ENCODE assay signal across 25 mouse cellular contexts in the genomic region with DNA sequence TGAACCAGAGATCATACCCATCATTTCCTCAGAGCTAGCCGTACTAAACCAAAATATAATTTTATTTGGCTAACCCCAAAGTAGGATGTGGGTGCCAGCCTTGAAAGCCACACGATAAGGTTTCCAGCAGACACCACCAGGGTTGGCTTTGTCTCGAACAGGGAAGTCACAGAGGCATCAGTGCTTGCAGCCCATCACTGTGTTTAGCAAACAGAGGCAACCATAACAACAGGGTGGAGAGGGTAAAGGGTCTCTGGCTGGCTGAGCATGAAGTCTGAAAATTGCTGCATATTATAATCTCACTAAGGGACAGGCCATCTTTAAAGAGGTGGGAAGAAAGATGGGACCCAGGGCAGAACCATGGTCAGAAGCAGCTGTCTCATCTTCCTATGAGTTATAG.
A peak's percentile ranks its signal among the peaks of the same experiment; 100 is the strongest.
DNase-seq lines count a peak whose midpoint lies in the region; ATAC-seq and TF ChIP-seq lines count a peak whose summit lies in the region.
"Had no signal": no experiment of that assay in that cellular context is flagged by ENCODE, and none has a peak within 500 bp of the region (broad histone marks: within the 10 kb centered on the region; RNA-seq: fewer than 3 reads in every experiment).

No protein-coding gene starts in this region.

- no peak for ATAC-seq in hindbrain, embryonic 13.5 days (ENCODE audit: low FRiP score)
- ATAC-seq in kidney, embryonic 15.5 days (replicated peaks; ENCODE audit: low FRiP score), result peak; percentile 75
- ATAC-seq in midbrain, embryonic 16.5 days, result no peak
- ATAC-seq in forebrain, embryonic 14.5 days, result no peak
- ATAC-seq: activated CD4-positive, CD25-positive, alpha-beta regulatory T cell, adult 4 months; CD4-positive, CD25-positive, alpha-beta regulatory T cell, adult 4 months had no signal

- no peaks in the 10 kb centered on the region for H3K79me2 ChIP-seq in myocyte (ENCODE audit: control insufficient read depth, insufficient read depth)

- H3K9me3 ChIP-seq in hindbrain, embryonic 10.5 days, result no peaks in the 10 kb centered on the region
- no peaks in the 10 kb centered on the region for H3K9me3 ChIP-seq in hindbrain, embryonic 13.5 days
- H3K9me3 ChIP-seq in kidney, embryonic 15.5 days (replicated peaks), result no peaks in the 10 kb centered on the region
- no peaks in the 10 kb centered on the region for H3K9me3 ChIP-seq in midbrain, embryonic 10.5 days (replicated peaks)
- no peaks in the 10 kb centered on the region for H3K9me3 ChIP-seq in midbrain, embryonic 16.5 days (replicated peaks; ENCODE audit: control insufficient read depth, low read length, poor library complexity, severe bottlenecking)
- no peaks in the 10 kb centered on the region for H3K9me3 ChIP-seq in forebrain, embryonic 14.5 days (replicated peaks; ENCODE audit: control insufficient read depth, low read length)
- H3K9me3 ChIP-seq: forebrain, embryonic 12.5 days; heart, embryonic 10.5 days; heart, embryonic 13.5 days had no signal

- H3K27ac ChIP-seq in hindbrain, embryonic 10.5 days, result no peak overlapping the region
- H3K27ac ChIP-seq in hindbrain, embryonic 13.5 days, result no peak overlapping the region
- H3K27ac ChIP-seq in kidney, embryonic 15.5 days, result peak overlapping the region; percentile 37; the same call in 1 of the 2 replicates
- no peak overlapping the region for H3K27ac ChIP-seq in midbrain, embryonic 10.5 days (replicated peaks)
- no peak overlapping the region for H3K27ac ChIP-seq in midbrain, embryonic 16.5 days (ENCODE audit: low read length)
- H3K27ac ChIP-seq in forebrain, embryonic 14.5 days (ENCODE audit: low read depth, low read length), result no peak overlapping the region
- H3K27ac ChIP-seq: forebrain, embryonic 12.5 days; heart, adult 2 months; heart, embryonic 10.5 days; heart, embryonic 13.5 days; hindbrain, embryonic 14.5 days had no signal

- WGBS in hindbrain, embryonic 10.5 days, result 66% methylated on average over 3 of the region's 3 CpGs
- WGBS in hindbrain, embryonic 13.5 days, result 67% methylated on average over 3 of the region's 3 CpGs
- WGBS in kidney, embryonic 15.5 days, result 56% methylated on average over 3 of the region's 3 CpGs
- 82% methylated on average over 3 of the region's 3 CpGs for WGBS in midbrain, embryonic 10.5 days
- WGBS in midbrain, embryonic 16.5 days, result 80% methylated on average over 3 of the region's 3 CpGs
- WGBS in forebrain, embryonic 14.5 days, result 81% methylated on average over 3 of the region's 3 CpGs

- no peak for TF ChIP-seq POLR2A in myocyte (IDR thresholded peaks at IDR 0.05; ENCODE audit: insufficient read length, low read depth)

- no peak overlapping the region for H3K4me3 ChIP-seq in hindbrain, embryonic 10.5 days
- H3K4me3 ChIP-seq in hindbrain, embryonic 13.5 days, result no peak overlapping the region
- no peak overlapping the region for H3K4me3 ChIP-seq in kidney, embryonic 15.5 days (replicated peaks)
- H3K4me3 ChIP-seq in midbrain, embryonic 10.5 days, result no peak overlapping the region
- no peak overlapping the region for H3K4me3 ChIP-seq in midbrain, embryonic 16.5 days (ENCODE audit: low read depth, low read length)
- H3K4me3 ChIP-seq in myocyte, result no peak overlapping the region
- H3K4me3 ChIP-seq in forebrain, embryonic 14.5 days (ENCODE audit: low read depth, low read length), result no peak overlapping the region
- H3K4me3 ChIP-seq: erythroblast, embryonic 14.5 days; forebrain, embryonic 12.5 days; heart, adult 2 months; heart, embryonic 10.5 days; heart, embryonic 13.5 days had no signal

- H3K36me3 ChIP-seq in hindbrain, embryonic 10.5 days, result no peaks in the 10 kb centered on the region
- no peaks in the 10 kb centered on the region for H3K36me3 ChIP-seq in hindbrain, embryonic 13.5 days
- H3K36me3 ChIP-seq in kidney, embryonic 15.5 days, result no peaks in the 10 kb centered on the region
- no peaks in the 10 kb centered on the region for H3K36me3 ChIP-seq in midbrain, embryonic 10.5 days
- no peaks in the 10 kb centered on the region for H3K36me3 ChIP-seq in midbrain, embryonic 16.5 days (ENCODE audit: control insufficient read depth, insufficient read depth, low read length)
- no peaks in the 10 kb centered on the region for H3K36me3 ChIP-seq in myocyte (ENCODE audit: control insufficient read depth, insufficient read depth)
- no peaks in the 10 kb centered on the region for H3K36me3 ChIP-seq in forebrain, embryonic 14.5 days (ENCODE audit: control insufficient read depth, insufficient read depth, low read length)
- H3K36me3 ChIP-seq: forebrain, embryonic 12.5 days; heart, embryonic 10.5 days; heart, embryonic 13.5 days had no signal

- H3K9ac ChIP-seq in hindbrain, embryonic 13.5 days, result no peak overlapping the region
- H3K9ac ChIP-seq in kidney, embryonic 15.5 days, result no peak overlapping the region
- no peak overlapping the region for H3K9ac ChIP-seq in midbrain, embryonic 16.5 days (ENCODE audit: low read depth, low read length)
- no peak overlapping the region for H3K9ac ChIP-seq in forebrain, embryonic 14.5 days (ENCODE audit: low read length)
- H3K9ac ChIP-seq: forebrain, embryonic 12.5 days; heart, embryonic 13.5 days; hindbrain, embryonic 14.5 days had no signal

- no peak overlapping the region for H3ac ChIP-seq in myocyte (ENCODE audit: control insufficient read depth, insufficient read length)

- no peak overlapping the region for H3K4me2 ChIP-seq in hindbrain, embryonic 13.5 days
- H3K4me2 ChIP-seq in kidney, embryonic 15.5 days, result no peak overlapping the region
- H3K4me2 ChIP-seq in midbrain, embryonic 16.5 days (ENCODE audit: low read length), result no peak overlapping the region
- H3K4me2 ChIP-seq in myocyte (ENCODE audit: low read depth), result peak overlapping the region; percentile 51
- H3K4me2 ChIP-seq in forebrain, embryonic 14.5 days (ENCODE audit: low read length), result no peak overlapping the region
- H3K4me2 ChIP-seq: forebrain, embryonic 12.5 days; heart, embryonic 13.5 days; hindbrain, embryonic 14.5 days had no signal

- peaks cover 31% of the 10 kb centered on the region for H3K4me1 ChIP-seq in hindbrain, embryonic 10.5 days (replicated peaks)
- peaks cover 25% of the 10 kb centered on the region for H3K4me1 ChIP-seq in hindbrain, embryonic 13.5 days (replicated peaks)
- H3K4me1 ChIP-seq in kidney, embryonic 15.5 days, result peaks cover 16% of the 10 kb centered on the region
- peaks cover 41% of the 10 kb centered on the region for H3K4me1 ChIP-seq in midbrain, embryonic 10.5 days
- peaks cover 15% of the 10 kb centered on the region for H3K4me1 ChIP-seq in midbrain, embryonic 16.5 days (ENCODE audit: control insufficient read depth, insufficient read depth, low read length)
- H3K4me1 ChIP-seq in forebrain, embryonic 14.5 days (ENCODE audit: control insufficient read depth, insufficient read depth, low read length), result peaks cover 15% of the 10 kb centered on the region

- DNase-seq in hindbrain, embryonic 10.5 days (ENCODE audit: low spot score), result peak; percentile 6
- DNase-seq in kidney, adult 9 months, result no peak
- peak; percentile 13 for DNase-seq in midbrain, embryonic 10.5 days (ENCODE audit: low spot score)
- DNase-seq in forebrain, embryonic 14.5 days (ENCODE audit: low spot score), result no peak
- DNase-seq: adrenal gland, adult 8-10 months; adrenal gland, postnatal 25 days; cerebellum, adult 11-12 months; cerebellum, adult 8-10 months; embryo, embryonic 11 days; gastrocnemius, postnatal 10 days; gastrocnemius, postnatal 36 days; heart, adult 2 months; heart, postnatal 14 days; heart, postnatal 4 days had no signal

- H3K27me3 ChIP-seq in hindbrain, embryonic 10.5 days (ENCODE audit: insufficient read depth, poor library complexity, severe bottlenecking), result peaks cover 89% of the 10 kb centered on the region
- peaks cover 78% of the 10 kb centered on the region for H3K27me3 ChIP-seq in hindbrain, embryonic 13.5 days
- no peaks in the 10 kb centered on the region for H3K27me3 ChIP-seq in kidney, embryonic 15.5 days
- peaks cover 82% of the 10 kb centered on the region for H3K27me3 ChIP-seq in midbrain, embryonic 10.5 days (ENCODE audit: low read depth, poor library complexity, severe bottlenecking)
- no peaks in the 10 kb centered on the region for H3K27me3 ChIP-seq in midbrain, embryonic 16.5 days (ENCODE audit: control insufficient read depth, insufficient read depth, low read depth, low read length)
- H3K27me3 ChIP-seq in myocyte (ENCODE audit: control insufficient read depth, insufficient read depth, insufficient read length), result no peaks in the 10 kb centered on the region
- peaks cover 42% of the 10 kb centered on the region for H3K27me3 ChIP-seq in forebrain, embryonic 14.5 days (replicated peaks; ENCODE audit: control insufficient read depth, insufficient read depth, low read length)
- H3K27me3 ChIP-seq: heart, embryonic 13.5 days had no signal

TF ChIP-seq in myocyte, 11 proteins besides CTCF, POLR2A, EP300 and RAD21:
- TF ChIP-seq MYOD1 (IDR thresholded peaks at IDR 0.05; ENCODE audit: control insufficient read depth in 1 of 3, insufficient read length in 2 of 3, low read depth in 2 of 3) (no peak), SRF (IDR thresholded peaks at IDR 0.05; ENCODE audit: control insufficient read depth, insufficient read length, low read depth) (no peak), CEBPB (IDR thresholded peaks at IDR 0.05; ENCODE audit: insufficient read depth, poor library complexity, severe bottlenecking) (no peak), MYOG (IDR thresholded peaks at IDR 0.05; ENCODE audit: control insufficient read depth in 1 of 3, insufficient read depth in 1 of 3, insufficient read length in 2 of 3, low read depth in 2 of 3) (no peak), MAX (IDR thresholded peaks at IDR 0.05; ENCODE audit: low read depth) (no peak), POLR2AphosphoS2 (IDR thresholded peaks at IDR 0.05; ENCODE audit: insufficient read length, low read depth) (no peak), USF1 (IDR thresholded peaks at IDR 0.05; ENCODE audit: low read depth) (no peak), REST (IDR thresholded peaks at IDR 0.05; ENCODE audit: insufficient read depth, insufficient read length) (no peak), TCF3 (IDR thresholded peaks at IDR 0.05; ENCODE audit: insufficient read length, low read depth) (no peak), E2F4 (IDR thresholded peaks at IDR 0.05; ENCODE audit: insufficient read depth) (no peak), TCF12 (IDR thresholded peaks at IDR 0.05; ENCODE audit: insufficient read depth, poor library complexity, severe bottlenecking) (no peak)
TF ChIP-seq in myocyte: peak in this region for 0.

Comparison
In these comparisons a context has a peak if more than half of its experiments do, and no peak if none do; other contexts are left out.
1. DNase-seq: peak in hindbrain, embryonic 10.5 days (single experiment) and midbrain, embryonic 10.5 days (single experiment); none in kidney, adult 9 months (single experiment) and forebrain, embryonic 14.5 days (single experiment).